Mouse (Mus musculus) heart, adult 2 months (tissue): ENCODE results near the gene Endou.

Experiments used
- CTCF ChIP-seq: fragments of 200-600 bp; IDR thresholded peaks from 2 replicates; pipeline ENCODE4 v1.8.1; 2022; ENCODE audit warnings: antibody characterized with exemption, mild to moderate bottlenecking, moderate library complexity
- POLR2A ChIP-seq: fragments of 200-500 bp; IDR thresholded peaks from 2 replicates; pipeline ENCODE4 v1.6.1; 2011; ENCODE audit warnings: mild to moderate bottlenecking, low read depth, low read length, control low read depth; ENCODE audit not compliant: insufficient read depth

GRCm38 (mm10) chr15:97670554-97670953, 60.6 kb downstream of the Endou start:
- TF ChIP-seq CTCF (no peak), POLR2A (no peak)
